Mouse (Mus musculus): ENCODE measurements around the gene Slc25a40.

Gene Slc25a40

GRCm38 (mm10) chr5:8489471-8490110 lies 66.9 kb downstream of the Slc25a40 start:
- DNase-seq (ENCODE audit: low read depth, low spot score), result no peak

GRCm38 (mm10) chr5:8491778-8492177 lies 69.1 kb downstream of the Slc25a40 start:
- no peak for DNase-seq (ENCODE audit: low read depth, low spot score)

Measured in c-Kit-negative CD71-positive TER-119-positive erythroid progenitor cells, embryonic 14.5 days (primary cell).